ENCODE assay signal across 9 mouse cellular contexts in genomic region chr9:71894943-71895286, GRCm38 (mm10).
DNase-seq lines count a peak whose midpoint lies in the region; ATAC-seq and TF ChIP-seq lines count a peak whose summit lies in the region.
"Had no signal": no experiment of that assay in that cellular context is flagged by ENCODE, and none has a peak within 500 bp of the region (broad histone marks: within the 10 kb centered on the region; RNA-seq: fewer than 3 reads in every experiment).

No protein-coding gene starts in this region.

- H3K4me3 ChIP-seq in gastrocnemius, adult 2 months, result peak overlapping the region; percentile 53
- H3K4me3 ChIP-seq in neural tube, embryonic 11.5 days (ENCODE audit: low read depth, low read length), result peak overlapping the region; percentile 51
- peak overlapping the region; percentile 35 for H3K4me3 ChIP-seq in limb, embryonic 15.5 days

- H3K4me2 ChIP-seq in neural tube, embryonic 11.5 days (ENCODE audit: low read depth), result peak overlapping the region; percentile 62
- H3K4me2 ChIP-seq in limb, embryonic 15.5 days, result peak overlapping the region; percentile 36

- DNase-seq in gastrocnemius, adult 2 months, result no peak
- no peak for DNase-seq in gastrocnemius, postnatal 36 days
- DNase-seq in neural tube, embryonic 11.5 days (ENCODE audit: low spot score), result peak; percentile 41
- no peak for DNase-seq in neural tube, embryonic 10.5 days (ENCODE audit: extremely low spot score, low spot score)
- DNase-seq in MN1 (ENCODE audit: low spot score), result no peak
- DNase-seq: kidney, postnatal 10 days had no signal

- H3K9me3 ChIP-seq in neural tube, embryonic 11.5 days (ENCODE audit: control insufficient read depth, low read length), result no peaks in the 10 kb centered on the region
- H3K9me3 ChIP-seq in limb, embryonic 15.5 days, result no peaks in the 10 kb centered on the region

- H3K27me3 ChIP-seq in neural tube, embryonic 11.5 days (ENCODE audit: control insufficient read depth, insufficient read depth, low read length), result no peaks in the 10 kb centered on the region
- no peaks in the 10 kb centered on the region for H3K27me3 ChIP-seq in limb, embryonic 15.5 days

- WGBS in neural tube, embryonic 11.5 days, result 16% methylated on average over 7 of the region's 7 CpGs
- 30% methylated on average over 7 of the region's 7 CpGs for WGBS in limb, embryonic 15.5 days

- peak overlapping the region; percentile 74 for H3K9ac ChIP-seq in neural tube, embryonic 11.5 days (ENCODE audit: low read length)
- H3K9ac ChIP-seq in limb, embryonic 15.5 days, result 0 out of 2 replicates have a peak overlapping the region, but pooled peaks have one; percentile 11

- H3K4me1 ChIP-seq in neural tube, embryonic 11.5 days (ENCODE audit: control insufficient read depth, insufficient read depth, low read length), result peaks cover 19% of the 10 kb centered on the region
- peaks cover 13% of the 10 kb centered on the region for H3K4me1 ChIP-seq in limb, embryonic 15.5 days

- no peak for TF ChIP-seq CTCF in gastrocnemius, adult 2 months (IDR thresholded peaks at IDR 0.05)

- intact Hi-C loops in gastrocnemius, adult 2 months (cut with DNase I), result no loop called here
- intact Hi-C loops in gastrocnemius, postnatal 36 days (cut with DNase I), result no loop called here

- H3K27ac ChIP-seq in gastrocnemius, adult 2 months, result peak overlapping the region; percentile 71
- H3K27ac ChIP-seq in neural tube, embryonic 11.5 days (ENCODE audit: low read depth, low read length), result peak overlapping the region; percentile 72
- peak overlapping the region; percentile 77 for H3K27ac ChIP-seq in limb, embryonic 15.5 days

- no peak for ATAC-seq in neural tube, embryonic 11.5 days (ENCODE audit: insufficient read depth, low FRiP score, low TSS enrichment)
- no peak for ATAC-seq in limb, embryonic 15.5 days (ENCODE audit: insufficient number of reproducible peaks, low FRiP score, low TSS enrichment, low read depth)
- ATAC-seq in CD4-positive, CD25-positive, alpha-beta regulatory T cell, adult 4 months, result no peak
- no peak for ATAC-seq in megakaryocyte progenitor cell, adult 5-6 weeks (replicated peaks; ENCODE audit: poor library complexity)

- H3K36me3 ChIP-seq in neural tube, embryonic 11.5 days (ENCODE audit: control insufficient read depth, insufficient read depth, low read length), result no peaks in the 10 kb centered on the region
- H3K36me3 ChIP-seq in limb, embryonic 15.5 days, result no peaks in the 10 kb centered on the region
